Mouse (Mus musculus): ENCODE data around the gene Rere.

DNA sequence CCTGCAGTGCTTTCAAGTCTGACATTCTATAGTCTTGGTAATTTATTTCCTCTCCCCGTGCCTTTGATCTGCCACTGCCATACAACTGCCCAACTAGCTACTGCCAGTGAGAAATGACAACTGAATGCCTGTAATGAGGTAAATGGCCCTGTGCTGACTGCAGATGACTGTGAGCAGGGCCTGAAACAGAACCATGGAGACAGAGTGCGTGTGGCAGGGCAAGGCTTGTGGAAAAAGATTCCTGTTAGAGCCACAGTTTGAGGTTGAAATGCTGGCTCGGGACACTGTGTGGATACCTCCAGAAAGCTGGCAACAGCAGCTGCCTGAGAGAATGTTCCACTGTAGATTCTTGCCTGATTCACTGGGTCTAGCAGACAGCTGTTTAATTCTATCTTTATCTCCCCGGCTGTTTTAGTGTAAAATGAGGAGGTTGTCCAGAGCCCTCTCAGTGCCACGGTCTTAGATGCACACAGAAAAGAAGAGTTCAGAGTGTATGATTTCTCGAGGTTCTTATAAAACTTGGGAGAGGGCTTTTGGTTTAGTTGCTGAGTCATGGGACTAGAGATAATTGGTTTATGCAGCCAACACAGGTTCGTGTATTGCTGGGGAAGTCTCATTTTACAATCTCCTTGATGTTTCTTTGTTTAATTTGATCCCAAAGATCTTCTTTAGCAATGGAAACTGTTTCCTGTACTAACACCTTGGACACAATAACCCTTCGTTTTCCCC, 46.7 kb upstream of the Rere start:
- TF ChIP-seq EP300 (IDR thresholded peaks at IDR 0.05; ENCODE audit: low read depth), result no peak
- no peak for TF ChIP-seq CTCF (IDR thresholded peaks at IDR 0.05; ENCODE audit: low read depth)

Measured in liver, embryonic 14.5 days (tissue).